Mouse (Mus musculus): Measurements from ENCODE around the gene Glrx5. TPM values are rescaled to one million over a fixed set of nuclear protein-coding genes. Genes with fewer than 3 reads are reported as not detected.
A peak's percentile ranks its signal among the peaks of the same experiment; 100 is the strongest.

Glrx5 gene
- polyA plus RNA-seq, 1 experiment from 2014 or later = 157 TPM

DNA sequence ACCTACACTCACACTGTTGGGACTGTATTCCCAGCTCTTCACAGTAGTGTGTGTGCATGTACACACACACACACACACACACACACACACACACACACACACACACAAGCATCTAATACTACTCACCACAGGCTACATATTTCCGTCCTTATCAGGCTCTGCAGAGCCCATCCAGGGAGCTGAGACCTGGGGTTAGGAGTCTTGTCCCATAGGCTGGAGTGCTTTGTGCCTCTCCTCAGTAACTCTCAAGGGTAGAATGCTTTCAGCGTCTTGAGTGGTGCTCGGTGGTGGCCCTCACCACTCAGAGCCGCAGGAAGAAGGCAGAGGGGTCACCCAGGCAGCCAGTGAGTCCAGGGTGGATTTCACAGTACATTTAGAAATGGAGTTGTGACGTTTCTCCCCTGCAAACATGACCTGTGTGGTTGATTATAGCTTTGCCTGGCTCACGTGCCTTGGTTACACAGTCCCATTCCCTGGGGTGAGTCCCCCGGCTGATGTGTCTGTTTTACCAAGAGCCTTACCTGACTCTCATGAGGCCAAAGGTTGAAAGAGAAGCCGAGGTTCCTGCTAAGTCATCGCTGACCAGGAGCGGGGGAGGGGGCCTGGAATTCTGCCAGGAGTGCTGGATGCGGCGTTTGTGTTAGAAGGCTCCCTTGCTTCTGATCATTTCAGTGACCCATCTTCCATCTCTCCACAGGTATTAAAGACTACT is 7.2 kb downstream of the Glrx5 start:
- Histone ChIP-seq H3K27ac (no peak overlapping the region), H3K9ac (no peak overlapping the region), H3K27me3 (no peaks in the 10 kb centered on the region), H3K4me1 (peaks cover 21% of the 10 kb centered on the region), H3K4me2 (replicated peaks) (no peak overlapping the region), H3K36me3 (peaks cover 32% of the 10 kb centered on the region), H3K9me3 (replicated peaks) (no peaks in the 10 kb centered on the region), H3K4me3 (no peak overlapping the region)
- no peak for ATAC-seq (ENCODE audit: low FRiP score)
- WGBS = 64% methylated on average over 12 of the region's 12 CpGs

DNA sequence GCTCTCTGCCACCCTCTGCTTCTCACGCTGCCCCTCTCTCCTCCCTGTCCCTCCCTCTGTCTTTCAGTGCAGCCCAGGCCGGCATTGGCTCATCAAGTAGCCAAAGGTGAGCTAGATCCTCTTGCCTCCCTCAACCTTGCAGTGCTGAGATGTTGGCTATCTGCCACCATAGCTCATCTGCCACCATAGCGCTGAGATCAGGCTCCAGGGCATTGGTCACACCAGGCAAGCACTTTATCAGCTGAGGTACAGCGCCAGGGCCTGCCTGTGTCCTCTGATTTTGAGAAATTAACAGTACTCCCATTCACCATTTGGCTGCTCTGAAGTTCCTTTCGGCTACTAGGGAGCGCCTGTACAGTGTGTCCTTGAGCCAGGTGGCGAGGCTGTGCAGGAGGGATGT is 8.5 kb downstream of the Glrx5 start:
- H3K4me3 ChIP-seq = no peak overlapping the region
- 97% methylated on average over 7 of the region's 7 CpGs for WGBS
- no peak overlapping the region for H3K27ac ChIP-seq
- H3K9me3 ChIP-seq (replicated peaks) = no peaks in the 10 kb centered on the region
- H3K4me1 ChIP-seq = peaks cover 13% of the 10 kb centered on the region
- no peaks in the 10 kb centered on the region for H3K27me3 ChIP-seq
- H3K4me2 ChIP-seq (replicated peaks) = no peak overlapping the region
- H3K9ac ChIP-seq = no peak overlapping the region
- no peak for ATAC-seq (ENCODE audit: low FRiP score)
- peaks cover 32% of the 10 kb centered on the region for H3K36me3 ChIP-seq

DNA sequence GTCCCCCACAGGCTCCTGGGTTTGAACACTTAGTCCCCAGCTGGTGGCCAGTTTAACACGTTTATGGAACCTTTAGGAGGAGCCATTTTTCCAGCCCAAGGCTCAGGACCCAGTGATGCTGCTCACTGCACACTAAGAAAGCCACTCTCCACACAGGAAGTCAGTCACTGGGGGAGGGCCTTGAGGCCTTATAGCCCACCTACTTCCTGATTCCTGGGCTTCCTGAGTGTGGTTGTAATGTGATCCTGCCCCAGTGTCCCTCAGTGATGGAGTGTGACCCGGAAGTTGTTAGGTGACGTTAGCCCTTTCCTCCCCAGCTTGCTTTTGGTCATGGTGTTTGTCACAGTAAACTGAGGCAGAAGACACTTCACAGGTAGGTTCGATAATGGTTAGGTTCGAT is 10.6 kb downstream of the Glrx5 start:
- H3K27me3 ChIP-seq = no peaks in the 10 kb centered on the region
- H3K4me2 ChIP-seq (replicated peaks) = no peak overlapping the region
- no peak overlapping the region for H3K4me3 ChIP-seq
- no peak overlapping the region for H3K9ac ChIP-seq
- WGBS = 90% methylated on average over 5 of the region's 5 CpGs
- H3K36me3 ChIP-seq = peaks cover 32% of the 10 kb centered on the region
- H3K4me1 ChIP-seq = peaks cover 13% of the 10 kb centered on the region
- H3K27ac ChIP-seq = no peak overlapping the region
- ATAC-seq (ENCODE audit: low FRiP score) = no peak
- no peaks in the 10 kb centered on the region for H3K9me3 ChIP-seq (replicated peaks)

DNA sequence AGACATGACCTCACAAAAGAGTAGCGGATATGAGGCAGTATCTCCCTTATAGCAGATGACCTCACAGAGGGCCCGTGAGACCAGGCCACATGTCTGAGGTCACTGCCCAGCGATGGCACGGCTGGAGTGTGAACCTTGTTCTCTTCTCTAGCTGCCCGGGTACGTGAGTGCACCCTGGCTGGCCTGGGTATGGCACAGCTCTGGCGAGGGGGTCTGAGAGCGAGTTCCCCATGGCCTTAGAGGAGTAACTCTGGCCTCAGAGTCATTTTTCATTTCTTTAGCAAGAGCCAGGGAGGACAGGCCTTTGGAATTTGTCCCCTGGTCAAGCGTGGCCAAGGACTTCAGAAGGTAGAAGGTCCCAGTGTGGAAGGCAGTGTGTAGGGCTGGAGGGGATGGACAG is 12.3 kb downstream of the Glrx5 start:
- no peaks in the 10 kb centered on the region for H3K9me3 ChIP-seq (replicated peaks)
- H3K9ac ChIP-seq = no peak overlapping the region
- no peak overlapping the region for H3K4me2 ChIP-seq (replicated peaks)
- peaks cover 4% of the 10 kb centered on the region for H3K4me1 ChIP-seq
- no peak for ATAC-seq (ENCODE audit: low FRiP score)
- no peak overlapping the region for H3K27ac ChIP-seq
- H3K4me3 ChIP-seq = no peak overlapping the region
- 86% methylated on average over 9 of the region's 9 CpGs for WGBS
- no peaks in the 10 kb centered on the region for H3K27me3 ChIP-seq
- H3K36me3 ChIP-seq = peaks cover 32% of the 10 kb centered on the region

DNA sequence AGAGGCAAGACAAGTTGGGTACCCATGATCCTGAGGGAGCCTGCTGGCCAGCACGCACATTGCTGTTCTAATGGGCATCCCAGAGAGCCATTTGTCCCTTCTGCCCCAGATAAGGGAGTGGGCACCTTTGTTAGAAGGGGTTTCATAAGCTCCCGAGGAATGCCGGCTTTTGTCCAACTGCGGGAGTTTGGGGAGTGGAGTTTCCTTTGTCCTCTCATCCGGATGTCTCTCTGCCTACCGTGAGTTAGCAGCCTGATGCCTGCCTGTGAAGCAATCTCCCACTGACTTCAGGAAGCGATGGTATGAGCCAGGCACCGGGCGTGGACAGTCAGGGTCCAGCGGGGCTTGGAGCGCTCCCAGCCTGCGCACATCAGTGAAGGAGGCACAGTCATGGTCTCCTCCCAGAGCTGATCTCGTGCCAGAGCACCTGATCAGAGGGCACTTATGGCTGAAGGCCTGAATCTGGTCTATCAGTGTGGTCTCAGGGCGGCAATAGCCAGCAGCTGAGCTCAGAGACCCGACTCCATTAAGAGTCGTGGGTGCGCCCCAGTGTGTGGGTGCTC is 15.9 kb downstream of the Glrx5 start:
- no peaks in the 10 kb centered on the region for H3K9me3 ChIP-seq (replicated peaks)
- 0 out of 2 replicates have a peak, but pooled peaks have one; percentile 16 for ATAC-seq (ENCODE audit: low FRiP score)
- no peaks in the 10 kb centered on the region for H3K4me1 ChIP-seq
- no peaks in the 10 kb centered on the region for H3K27me3 ChIP-seq
- no peak overlapping the region for H3K27ac ChIP-seq
- H3K36me3 ChIP-seq = peaks cover 4% of the 10 kb centered on the region; the same call in 1 of the 2 replicates
- H3K4me3 ChIP-seq = no peak overlapping the region
- no peak overlapping the region for H3K9ac ChIP-seq
- WGBS = 72% methylated on average over 17 of the region's 17 CpGs
- H3K4me2 ChIP-seq (replicated peaks) = no peak overlapping the region

DNA sequence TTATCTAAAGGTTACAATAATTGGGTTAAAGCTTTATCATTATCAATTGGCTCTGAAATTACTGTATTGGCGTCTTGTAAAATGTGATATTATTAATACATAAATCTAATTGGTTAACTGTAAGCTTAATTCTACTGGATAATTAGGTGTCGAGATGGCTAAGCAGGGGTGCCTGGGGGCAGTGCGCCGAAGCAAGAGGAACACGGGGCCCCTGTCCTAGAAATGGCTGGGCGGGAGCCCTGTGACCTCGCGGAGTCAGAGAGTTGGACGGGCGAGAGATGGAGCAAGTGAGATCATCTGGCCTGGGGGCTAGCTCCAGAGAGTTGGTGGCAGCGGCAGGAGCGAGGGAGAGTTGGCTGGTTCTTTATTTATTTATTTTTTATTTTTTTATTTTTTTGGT is 17.3 kb downstream of the Glrx5 start:
- Histone ChIP-seq H3K4me2 (replicated peaks) (no peak overlapping the region), H3K27me3 (no peaks in the 10 kb centered on the region), H3K36me3 (no peaks in the 10 kb centered on the region), H3K9me3 (replicated peaks) (no peaks in the 10 kb centered on the region), H3K4me3 (no peak overlapping the region), H3K27ac (no peak overlapping the region), H3K9ac (no peak overlapping the region), H3K4me1 (no peaks in the 10 kb centered on the region)
- ATAC-seq (ENCODE audit: low FRiP score) = no peak
- WGBS = 86% methylated on average over 12 of the region's 12 CpGs

DNA sequence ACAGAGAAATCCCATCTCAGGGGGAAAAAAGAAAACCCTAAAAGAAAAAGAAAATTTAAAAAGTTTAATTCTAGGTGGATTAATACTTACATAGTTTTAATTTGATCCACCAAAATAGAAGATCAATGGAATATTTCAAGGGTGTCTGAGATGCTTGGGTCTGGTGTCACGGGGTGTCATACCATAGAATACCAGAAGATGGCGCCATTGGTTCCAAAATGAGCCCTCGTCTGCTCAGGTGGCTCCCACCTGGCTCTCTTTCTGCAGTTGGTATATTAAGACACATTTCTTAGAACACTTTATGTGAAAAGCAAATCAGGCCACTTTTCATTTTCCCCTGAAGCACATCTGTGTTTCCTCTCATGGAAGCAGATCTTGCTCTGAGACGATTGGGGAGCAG is 18.4 kb downstream of the Glrx5 start:
- no peak overlapping the region for H3K4me2 ChIP-seq (replicated peaks)
- H3K36me3 ChIP-seq = no peaks in the 10 kb centered on the region
- H3K27me3 ChIP-seq = no peaks in the 10 kb centered on the region
- no peak overlapping the region for H3K9ac ChIP-seq
- 0 out of 2 replicates have a peak, but pooled peaks have one; percentile 55 for ATAC-seq (ENCODE audit: low FRiP score)
- H3K4me3 ChIP-seq = no peak overlapping the region
- no peaks in the 10 kb centered on the region for H3K4me1 ChIP-seq
- WGBS = 15% methylated on average over 4 of the region's 4 CpGs
- no peaks in the 10 kb centered on the region for H3K9me3 ChIP-seq (replicated peaks)
- H3K27ac ChIP-seq = no peak overlapping the region

DNA sequence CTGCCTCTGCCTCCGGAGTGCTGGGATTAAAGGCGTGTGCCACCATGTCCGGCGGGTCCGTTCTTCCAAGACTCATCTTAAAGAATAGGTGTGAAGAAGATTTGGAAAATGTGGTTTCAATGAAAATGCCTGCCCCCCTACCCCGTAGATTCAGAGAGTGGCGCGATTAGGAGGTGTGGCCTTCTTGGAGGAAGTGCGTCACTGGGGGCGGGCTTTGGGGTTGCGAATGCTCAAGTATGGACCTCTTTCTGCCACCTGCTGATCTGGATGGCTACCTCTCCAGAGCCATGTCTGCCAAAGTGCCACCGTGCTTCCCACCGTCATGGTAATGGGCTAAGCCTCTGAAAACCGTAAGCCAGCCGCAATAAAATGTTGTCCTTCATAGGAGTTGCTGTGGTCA is 21.6 kb downstream of the Glrx5 start:
- Histone ChIP-seq H3K9ac (no peak overlapping the region), H3K4me1 (no peaks in the 10 kb centered on the region), H3K4me3 (no peak overlapping the region), H3K27ac (no peak overlapping the region), H3K27me3 (no peaks in the 10 kb centered on the region), H3K4me2 (replicated peaks) (no peak overlapping the region), H3K36me3 (no peaks in the 10 kb centered on the region), H3K9me3 (replicated peaks) (no peaks in the 10 kb centered on the region)
- no peak for ATAC-seq (ENCODE audit: low FRiP score)
- 94% methylated on average over 15 of the region's 15 CpGs for WGBS

DNA sequence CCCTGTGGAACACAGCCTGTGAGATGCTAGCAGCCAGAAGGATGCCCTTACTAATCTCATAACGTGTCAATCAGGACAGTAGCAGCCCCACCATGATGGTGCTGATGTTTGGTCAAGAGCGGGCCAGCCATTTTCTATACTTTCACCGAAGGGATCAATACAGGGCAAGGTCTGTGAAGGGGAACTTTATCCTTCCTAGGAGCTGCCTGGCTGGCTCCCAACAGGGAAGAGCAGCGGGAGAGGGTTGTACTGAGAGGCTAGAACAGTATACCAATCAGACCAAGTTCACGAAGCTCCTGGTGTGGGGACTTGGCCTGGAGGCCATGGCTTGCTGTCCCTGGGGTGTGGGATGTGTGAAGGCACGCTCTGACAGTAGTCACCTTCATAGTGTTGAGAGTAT is 22.8 kb downstream of the Glrx5 start:
- ATAC-seq (ENCODE audit: low FRiP score) = no peak
- Histone ChIP-seq H3K36me3 (no peaks in the 10 kb centered on the region), H3K9me3 (replicated peaks) (no peaks in the 10 kb centered on the region), H3K4me3 (no peak overlapping the region), H3K4me2 (replicated peaks) (no peak overlapping the region), H3K4me1 (no peaks in the 10 kb centered on the region), H3K9ac (no peak overlapping the region), H3K27me3 (no peaks in the 10 kb centered on the region), H3K27ac (no peak overlapping the region)
- 93% methylated on average over 6 of the region's 6 CpGs for WGBS

DNA sequence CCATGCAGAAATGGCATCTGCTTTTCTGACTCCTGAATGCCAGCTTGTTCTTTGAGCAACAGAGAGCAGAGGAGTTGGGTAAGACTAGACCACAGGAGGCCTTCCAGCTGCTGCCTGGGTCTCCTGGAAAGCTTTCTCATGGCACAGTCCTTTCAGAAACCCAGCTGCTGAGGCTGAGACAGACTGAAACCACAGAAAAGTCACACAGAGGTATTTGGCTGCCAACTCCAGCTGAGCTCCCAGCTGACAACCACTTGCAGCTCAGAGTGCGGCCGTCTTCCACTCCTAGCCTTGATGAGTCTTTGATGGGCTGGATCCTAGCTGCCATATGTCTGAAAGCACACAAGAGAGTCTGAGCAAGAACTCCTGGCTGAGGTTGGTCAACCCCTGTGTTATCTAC is 27.5 kb downstream of the Glrx5 start:
- Histone ChIP-seq H3K27me3 (no peaks in the 10 kb centered on the region), H3K4me2 (replicated peaks) (no peak overlapping the region), H3K4me1 (peaks cover 6% of the 10 kb centered on the region; the same call in 1 of the 2 replicates), H3K27ac (no peak overlapping the region), H3K9me3 (replicated peaks) (no peaks in the 10 kb centered on the region), H3K4me3 (no peak overlapping the region), H3K9ac (no peak overlapping the region), H3K36me3 (no peaks in the 10 kb centered on the region)
- 88% methylated on average over 2 of the region's 2 CpGs for WGBS
- ATAC-seq (ENCODE audit: low FRiP score) = no peak

DNA sequence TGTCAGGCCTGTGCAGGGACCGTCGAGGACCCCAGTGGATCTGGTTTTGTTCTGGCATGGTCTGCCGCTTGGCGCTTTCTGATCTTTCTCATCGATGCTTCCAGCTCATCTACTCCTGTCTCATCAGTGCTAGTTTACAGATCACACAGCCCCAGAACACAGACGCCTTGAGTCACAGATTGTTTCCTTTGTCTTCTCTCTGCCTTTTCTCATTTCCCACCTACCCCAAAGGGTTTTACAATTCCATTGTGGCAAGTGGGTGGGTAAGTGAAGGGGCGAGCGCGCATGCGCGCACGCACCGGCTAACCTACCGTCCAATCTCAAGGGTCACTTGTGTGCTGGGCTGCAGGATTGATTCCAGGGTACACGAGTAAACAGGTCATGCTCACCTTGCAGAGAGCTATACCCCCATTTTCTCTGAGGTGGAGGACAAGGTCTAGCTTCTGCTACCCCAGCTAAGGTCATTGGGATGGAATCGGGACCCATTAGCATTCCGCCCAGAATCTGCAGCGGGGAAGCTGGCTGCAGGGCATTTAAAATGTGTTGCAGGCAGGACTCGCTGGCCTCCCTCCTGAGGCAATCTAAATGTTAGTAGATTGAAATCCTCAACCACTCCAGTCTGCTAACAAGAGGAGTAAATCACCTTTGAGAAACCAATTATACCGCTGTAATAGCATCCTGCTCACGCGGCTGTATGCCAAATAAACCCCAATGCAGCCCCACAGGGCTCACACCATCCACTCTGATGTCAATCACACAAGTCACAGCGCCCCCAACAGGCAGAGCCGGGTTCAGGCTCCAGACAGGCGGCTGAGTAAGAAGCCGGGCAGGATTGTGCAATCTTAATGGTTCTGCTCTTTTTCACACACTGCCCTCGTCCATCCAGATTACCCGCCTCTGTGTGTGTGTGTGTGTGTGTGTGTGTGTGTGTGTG is 31.0 kb downstream of the Glrx5 start:
- Histone ChIP-seq H3K4me1 (peaks cover 9% of the 10 kb centered on the region; the same call in 1 of the 2 replicates), H3K4me2 (replicated peaks) (no peak overlapping the region; the same call in 1 of the 2 replicates), H3K27me3 (no peaks in the 10 kb centered on the region), H3K36me3 (no peaks in the 10 kb centered on the region), H3K9ac (no peak overlapping the region), H3K9me3 (replicated peaks) (no peaks in the 10 kb centered on the region), H3K27ac (peak overlapping the region; percentile 40), H3K4me3 (no peak overlapping the region)
- 50% methylated on average over 27 of the region's 28 CpGs for WGBS
- peak; percentile 66 for ATAC-seq (ENCODE audit: low FRiP score)

DNA sequence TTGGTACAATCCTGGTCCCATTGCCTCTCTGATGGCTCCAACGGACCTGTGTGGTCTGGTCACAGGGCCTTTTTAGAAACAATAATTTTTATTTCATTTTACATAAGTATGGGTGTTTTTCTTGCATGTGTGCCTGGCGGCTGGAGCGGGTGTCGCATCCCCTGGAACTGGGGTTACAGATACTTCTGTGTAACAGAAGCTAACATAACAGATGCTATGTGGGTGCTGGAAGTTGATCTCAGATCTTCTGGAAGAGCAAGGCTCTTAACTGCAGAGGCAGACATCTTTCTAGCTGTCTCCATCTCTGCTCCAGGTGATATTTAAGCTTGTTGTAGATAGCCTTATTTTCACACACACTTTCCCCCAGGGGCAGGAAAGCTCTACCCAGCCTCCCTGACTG is 31.7 kb downstream of the Glrx5 start:
- 86% methylated on average over 4 of the region's 4 CpGs for WGBS
- Histone ChIP-seq H3K4me3 (no peak overlapping the region), H3K4me1 (peaks cover 9% of the 10 kb centered on the region; the same call in 1 of the 2 replicates), H3K27me3 (no peaks in the 10 kb centered on the region), H3K9ac (no peak overlapping the region; the same call in 1 of the 2 replicates), H3K4me2 (replicated peaks) (no peak overlapping the region), H3K27ac (peak overlapping the region; percentile 40; the same call in 1 of the 2 replicates), H3K9me3 (replicated peaks) (no peaks in the 10 kb centered on the region), H3K36me3 (no peaks in the 10 kb centered on the region)
- ATAC-seq (ENCODE audit: low FRiP score) = no peak
